Mouse (Mus musculus): Measurements from ENCODE around the gene Nckipsd. TPM values are rescaled to one million over a fixed set of nuclear protein-coding genes. Genes with fewer than 3 reads are reported as not detected.

Gene Nckipsd
- 8.2 TPM for polyA plus RNA-seq (2015; fragmentation: Illumina TruSeq; extraction: RNeasy Lipid Tissue Mini Kit (QIAGEN cat#74804); ENCODE audit: insufficient read depth, low replicate concordance)

GRCm38 (mm10) chr9:108808163-108808665, at the start of gene Nckipsd:
Gene Nckipsd, plus strand, starts transcription at chr9:108808368.

GRCm38 (mm10) chr9:108783548-108784463, 24.4 kb upstream of the Nckipsd start, which contains the start of gene Ip6k2:
Gene Ip6k2, plus strand, starts transcription at chr9:108783796.

GRCm38 (mm10) chr9:108825820-108826699, 17.9 kb downstream of the Nckipsd start, which contains the start of gene Celsr3:
Gene Celsr3, plus strand, starts transcription at chr9:108826320.

GRCm38 (mm10) chr9:108852976-108853375, 44.8 kb downstream of the Nckipsd start, which contains the start of gene Slc26a6:
Gene Slc26a6, plus strand, starts transcription at chr9:108853283.

Other genes starting within 250 kb of the Nckipsd start
- 139 TPM for gene Impdh2, start 248.1 kb upstream of the Nckipsd start, polyA plus RNA-seq (2015; fragmentation: Illumina TruSeq; extraction: RNeasy Lipid Tissue Mini Kit (QIAGEN cat#74804); ENCODE audit: insufficient read depth, low replicate concordance)
- gene Ndufaf3, start 240.9 kb upstream of the Nckipsd start, polyA plus RNA-seq (2015; fragmentation: Illumina TruSeq; extraction: RNeasy Lipid Tissue Mini Kit (QIAGEN cat#74804); ENCODE audit: insufficient read depth, low replicate concordance): 8.6 TPM
- 58.1 TPM for gene Dalrd3, start 238.5 kb upstream of the Nckipsd start, polyA plus RNA-seq (2015; fragmentation: Illumina TruSeq; extraction: RNeasy Lipid Tissue Mini Kit (QIAGEN cat#74804); ENCODE audit: insufficient read depth, low replicate concordance)
- 11.5 TPM for gene Wdr6, start 229.6 kb upstream of the Nckipsd start, polyA plus RNA-seq (2015; fragmentation: Illumina TruSeq; extraction: RNeasy Lipid Tissue Mini Kit (QIAGEN cat#74804); ENCODE audit: insufficient read depth, low replicate concordance)
- 0.48 TPM for gene P4htm, start 210.7 kb upstream of the Nckipsd start, polyA plus RNA-seq (2015; fragmentation: Illumina TruSeq; extraction: RNeasy Lipid Tissue Mini Kit (QIAGEN cat#74804); ENCODE audit: insufficient read depth, low replicate concordance)
- 75.7 TPM for gene Arih2, start 159.0 kb upstream of the Nckipsd start, polyA plus RNA-seq (2015; fragmentation: Illumina TruSeq; extraction: RNeasy Lipid Tissue Mini Kit (QIAGEN cat#74804); ENCODE audit: insufficient read depth, low replicate concordance)
- gene Slc25a20, start 146.3 kb upstream of the Nckipsd start, polyA plus RNA-seq (2015; fragmentation: Illumina TruSeq; extraction: RNeasy Lipid Tissue Mini Kit (QIAGEN cat#74804); ENCODE audit: insufficient read depth, low replicate concordance): 30.9 TPM
- 23.6 TPM for gene Prkar2a, start 119.1 kb upstream of the Nckipsd start, polyA plus RNA-seq (2015; fragmentation: Illumina TruSeq; extraction: RNeasy Lipid Tissue Mini Kit (QIAGEN cat#74804); ENCODE audit: insufficient read depth, low replicate concordance)
- 77.0 TPM for gene Ip6k2, start 24.6 kb upstream of the Nckipsd start, polyA plus RNA-seq (2015; fragmentation: Illumina TruSeq; extraction: RNeasy Lipid Tissue Mini Kit (QIAGEN cat#74804); ENCODE audit: insufficient read depth, low replicate concordance)
- gene Celsr3, start 18.0 kb downstream of the Nckipsd start, polyA plus RNA-seq (2015; fragmentation: Illumina TruSeq; extraction: RNeasy Lipid Tissue Mini Kit (QIAGEN cat#74804); ENCODE audit: insufficient read depth, low replicate concordance): 0.04 TPM
- 6.4 TPM for gene Slc26a6, start 44.9 kb downstream of the Nckipsd start, polyA plus RNA-seq (2015; fragmentation: Illumina TruSeq; extraction: RNeasy Lipid Tissue Mini Kit (QIAGEN cat#74804); ENCODE audit: insufficient read depth, low replicate concordance)
- gene Tmem89, start 106.3 kb downstream of the Nckipsd start, polyA plus RNA-seq (2015; fragmentation: Illumina TruSeq; extraction: RNeasy Lipid Tissue Mini Kit (QIAGEN cat#74804); ENCODE audit: insufficient read depth, low replicate concordance): not detected
- 139 TPM for gene Uqcrc1, start 128.3 kb downstream of the Nckipsd start, polyA plus RNA-seq (2015; fragmentation: Illumina TruSeq; extraction: RNeasy Lipid Tissue Mini Kit (QIAGEN cat#74804); ENCODE audit: insufficient read depth, low replicate concordance)
- gene Col7a1, start 145.2 kb downstream of the Nckipsd start, polyA plus RNA-seq (2015; fragmentation: Illumina TruSeq; extraction: RNeasy Lipid Tissue Mini Kit (QIAGEN cat#74804); ENCODE audit: insufficient read depth, low replicate concordance): 13.0 TPM
- 1.2 TPM for gene Ucn2, start 177.6 kb downstream of the Nckipsd start, polyA plus RNA-seq (2015; fragmentation: Illumina TruSeq; extraction: RNeasy Lipid Tissue Mini Kit (QIAGEN cat#74804); ENCODE audit: insufficient read depth, low replicate concordance)
- gene Pfkfb4, start 183.4 kb downstream of the Nckipsd start, polyA plus RNA-seq (2015; fragmentation: Illumina TruSeq; extraction: RNeasy Lipid Tissue Mini Kit (QIAGEN cat#74804); ENCODE audit: insufficient read depth, low replicate concordance): 11.2 TPM
- gene Shisa5, start 230.2 kb downstream of the Nckipsd start, polyA plus RNA-seq (2015; fragmentation: Illumina TruSeq; extraction: RNeasy Lipid Tissue Mini Kit (QIAGEN cat#74804); ENCODE audit: insufficient read depth, low replicate concordance): 1,299 TPM